Mouse (Mus musculus) forebrain, postnatal 0 days (tissue): Measurements from ENCODE around the gene Adap2. TPM values are rescaled to one million over a fixed set of nuclear protein-coding genes. Genes with fewer than 3 reads are reported as not detected.

Source experiments
- ATAC-seq: fragments of 200-750 bp; cut with Nextera tagmentation; 2 replicates; pipeline ENCODE4 v1.8.0; 2017; ENCODE audit warnings: mild to moderate bottlenecking, moderate library complexity
- DNase-seq: peaks from one replicate; pipeline ENCODE4 v3.0.0-alpha.2; 2015
- H3K27ac ChIP-seq: fragments of 300-500 bp; sonication (generic); 2 replicates; pipeline ENCODE4 v1.5.1; 2014; ENCODE audit warnings: low read depth, mild to moderate bottlenecking, antibody characterized with exemption, low read length, moderate library complexity, mixed read lengths
- H3K27me3 ChIP-seq: fragments of 300-500 bp; sonication (generic); 2 replicates; pipeline ENCODE4 v1.6.1; 2014; ENCODE audit warnings: mild to moderate bottlenecking, low read length, mixed read lengths; ENCODE audit not compliant: insufficient read depth
- H3K36me3 ChIP-seq: fragments of 300-500 bp; sonication (generic); 2 replicates; pipeline ENCODE4 v1.6.1; 2014; ENCODE audit warnings: mild to moderate bottlenecking, moderate library complexity; ENCODE audit not compliant: insufficient read depth
- H3K4me1 ChIP-seq: fragments of 300-500 bp; sonication (generic); 2 replicates; pipeline ENCODE4 v1.6.1; 2014; ENCODE audit warnings: antibody characterized with exemption; ENCODE audit not compliant: insufficient read depth
- H3K4me2 ChIP-seq: fragments of 300-500 bp; sonication (generic); 2 replicates; pipeline ENCODE4 v1.6.1; 2014; ENCODE audit warnings: low read depth, mild to moderate bottlenecking, moderate library complexity
- H3K4me3 ChIP-seq: fragments of 300-500 bp; sonication (generic); 2 replicates; pipeline ENCODE4 v1.5.1; 2014; ENCODE audit warnings: low read depth, low read length, mixed read lengths
- H3K9ac ChIP-seq: fragments of 300-500 bp; sonication (generic); 2 replicates; pipeline ENCODE4 v1.6.1; 2014; ENCODE audit warnings: mild to moderate bottlenecking
- H3K9me3 ChIP-seq: fragments of 300-500 bp; sonication (generic); 2 replicates; pipeline ENCODE4 v1.6.1; 2016; ENCODE audit warnings: low read length
- CTCF ChIP-seq: sonication (generic); IDR thresholded peaks from 2 replicates; pipeline ENCODE4 v1.5.1; 2016; ENCODE audit warnings: antibody characterized with exemption, control low read depth, low read depth
- WGBS: fragments of 180-500 bp; shearing (Covaris S2); extraction: QIAGEN DNeasy Blood & Tissue Kit; methylation state at CpG from one replicate; pipeline ENCODE4 v1.1.7; 2014; 5-methylcytosine and 5-hydroxymethylcytosine counted together
- polyA plus RNA-seq: library from polyadenylated mRNA; unstranded; fragments of >200 nt; fragmentation: Nextera tagmentation; extraction: Ambion mirVana; gene quantifications from 2 replicates; pipeline ENCODE4 v1.2.1, GENCODE M21; 2015
- total RNA-seq: library from RNA; depleted of rRNA; stranded (reverse); fragments of >200 nt; gene quantifications from 2 replicates; pipeline ENCODE4 v1.2.3, GENCODE M21; 2014; rRNA removed

Adap2 gene
- total RNA-seq, result 3.8 and 4.4 TPM in 2 replicates
- 2.2 and 3.2 TPM in 2 replicates for polyA plus RNA-seq

DNA sequence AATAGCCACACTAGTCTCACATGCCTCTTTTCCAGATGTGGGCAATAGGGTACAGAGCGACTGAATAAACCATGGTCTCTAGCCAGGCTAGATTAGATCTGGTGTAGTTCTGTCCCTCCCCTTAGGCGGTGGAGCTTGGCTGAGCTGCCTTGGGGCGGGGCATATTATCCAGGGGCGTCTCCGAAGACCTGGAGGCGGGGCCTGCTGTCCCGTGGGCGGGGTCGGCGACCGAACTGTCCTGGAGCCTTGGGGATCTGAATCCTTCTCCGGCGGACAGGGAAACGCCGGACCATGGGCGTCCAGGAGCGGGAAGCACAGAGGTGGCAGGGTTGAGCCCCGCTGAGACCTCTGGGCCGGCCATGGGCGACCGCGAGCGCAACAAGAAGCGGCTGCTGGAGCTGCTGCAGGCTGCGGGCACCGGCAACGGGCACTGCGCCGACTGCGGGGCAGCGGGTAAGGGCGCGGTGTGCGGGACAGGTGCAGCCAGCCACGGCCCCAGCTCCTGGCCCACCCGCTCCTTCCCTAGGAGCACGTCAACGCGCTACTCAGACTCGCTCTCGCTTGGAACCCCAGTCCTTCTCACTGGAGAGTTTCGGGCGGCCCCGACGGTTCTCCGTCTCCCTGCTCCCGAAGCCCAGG, at the start of gene Adap2:
Gene Adap2, plus strand, starts transcription at position 249 of the 639 bp plus-strand sequence.
- 3% methylated on average over 46 of the region's 47 CpGs for WGBS

DNA sequence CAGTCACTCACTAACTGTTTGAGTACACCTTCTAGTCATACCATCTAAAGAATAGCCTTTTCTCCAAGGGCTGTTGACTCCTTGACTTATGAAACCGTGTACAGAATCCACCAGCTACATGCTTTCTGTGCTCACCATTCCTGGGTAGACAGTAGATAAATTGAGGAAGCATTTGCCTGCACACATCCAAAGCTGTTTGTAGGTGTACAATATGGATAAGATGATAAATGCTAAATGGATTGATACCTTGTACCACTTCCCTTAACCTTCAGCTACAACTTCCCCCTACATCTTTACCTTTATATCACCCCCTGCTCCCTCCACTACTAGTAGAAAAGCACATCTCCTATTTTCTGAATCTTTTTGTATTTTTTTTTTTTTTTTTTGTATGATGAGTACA, 49.5 kb upstream of the Adap2 start:
- TF ChIP-seq CTCF, result no peak
- Histone ChIP-seq H3K27me3 (no peaks in the 10 kb centered on the region), H3K4me3 (no peak overlapping the region), H3K4me2 (no peak overlapping the region), H3K36me3 (peaks cover 26% of the 10 kb centered on the region), H3K4me1 (no peaks in the 10 kb centered on the region), H3K9ac (no peak overlapping the region), H3K27ac (no peak overlapping the region), H3K9me3 (no peaks in the 10 kb centered on the region)
- no peak for DNase-seq
- ATAC-seq, result no peak
- WGBS, result 94% methylated on average over 1 of the region's 1 CpGs

More for the DNA sequence above, at the start of gene Adap2:
- Histone ChIP-seq H3K4me1 (0 out of 2 replicates have a peak, but pooled peaks cover 4% of the 10 kb centered on the region), H3K9ac (peak within 1 kb of the TSS; percentile 35), H3K9me3 (no peaks in the 10 kb centered on the region), H3K27ac (no peak within 1 kb of the TSS), H3K27me3 (peaks cover 24% of the 10 kb centered on the region), H3K4me3 (peak within 1 kb of the TSS; percentile 41), H3K36me3 (no peaks in the 10 kb centered on the region), H3K4me2 (peak within 1 kb of the TSS; percentile 62)
- DNase-seq (peak; percentile 23), ATAC-seq (peak; percentile 62)
- no peak for TF ChIP-seq CTCF

DNA sequence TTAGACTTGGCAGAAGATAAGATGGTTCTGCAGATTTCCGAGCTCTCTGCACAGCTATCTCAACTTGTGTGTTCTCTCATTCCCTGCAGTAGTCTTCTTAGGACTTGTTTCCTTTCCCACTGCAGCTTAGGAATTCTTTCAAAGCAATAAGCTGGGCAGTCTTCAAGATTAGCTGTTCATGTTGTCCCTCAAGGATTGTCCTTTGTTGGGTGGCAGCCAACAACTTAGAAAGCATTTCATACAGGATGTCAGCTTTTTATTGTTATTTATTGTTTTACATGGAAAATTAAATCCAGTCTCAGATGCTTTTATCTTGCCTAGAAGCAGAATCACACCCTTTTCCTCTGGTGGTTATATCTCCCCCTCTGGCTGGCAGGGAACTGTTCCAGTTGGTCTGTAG, 37.5 kb upstream of the Adap2 start:
- peaks cover 34% of the 10 kb centered on the region for H3K36me3 ChIP-seq
- WGBS, result 88% methylated on average over 1 of the region's 1 CpGs
- ATAC-seq, result no peak

DNA sequence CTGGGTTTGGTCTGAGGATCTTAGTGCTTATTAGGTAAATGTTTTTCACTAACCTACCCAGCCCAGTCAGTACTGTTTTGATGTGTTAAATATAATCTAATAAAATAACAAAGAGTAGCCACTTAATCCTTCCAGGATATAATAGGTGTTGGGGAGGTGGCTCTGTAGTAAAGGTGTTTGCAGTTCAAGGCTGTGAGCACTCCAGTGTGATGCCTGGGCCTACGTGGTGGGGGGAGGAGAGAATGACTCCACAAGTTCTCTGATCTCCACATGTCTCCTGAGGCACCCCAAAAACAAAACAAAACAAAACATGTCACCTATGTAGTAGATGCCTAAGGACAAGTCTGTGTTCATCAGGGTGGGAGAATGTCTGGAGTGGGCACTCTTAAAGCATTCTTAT, 21.9 kb upstream of the Adap2 start:
- Histone ChIP-seq H3K27me3 (no peaks in the 10 kb centered on the region), H3K4me3 (no peak overlapping the region), H3K36me3 (peaks cover 21% of the 10 kb centered on the region), H3K4me1 (no peaks in the 10 kb centered on the region), H3K9ac (no peak overlapping the region), H3K4me2 (no peak overlapping the region), H3K9me3 (no peaks in the 10 kb centered on the region), H3K27ac (no peak overlapping the region)
- no peak for TF ChIP-seq CTCF
- WGBS, result 63% methylated on average over 1 of the region's 1 CpGs
- no peak for DNase-seq
- no peak for ATAC-seq

More for the DNA sequence above, 37.5 kb upstream of the Adap2 start:
- Histone ChIP-seq H3K27ac (no peak overlapping the region), H3K9ac (no peak overlapping the region), H3K27me3 (no peaks in the 10 kb centered on the region), H3K9me3 (no peaks in the 10 kb centered on the region), H3K4me2 (no peak overlapping the region), H3K4me3 (no peak overlapping the region), H3K4me1 (no peaks in the 10 kb centered on the region)
- DNase-seq, result no peak
- no peak for TF ChIP-seq CTCF

DNA sequence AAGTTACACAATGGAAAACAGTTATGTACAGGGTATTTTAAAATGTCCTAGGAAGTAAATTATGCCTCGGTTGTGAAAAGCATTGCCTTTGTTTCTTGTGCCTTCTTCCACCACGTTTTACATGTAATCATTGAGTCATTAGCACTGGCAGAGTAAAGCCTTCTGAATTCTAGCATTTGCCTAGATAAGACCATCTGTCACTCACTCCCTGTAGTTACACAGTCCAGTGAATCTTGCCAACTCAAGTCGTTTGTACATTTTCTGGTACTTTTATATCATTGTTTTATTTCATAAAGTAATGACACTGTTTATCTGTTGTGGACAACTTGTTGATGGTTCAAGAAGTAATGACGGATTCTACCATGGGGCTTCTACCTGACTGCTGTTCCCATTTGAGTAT, 19.2 kb upstream of the Adap2 start:
- H3K9ac ChIP-seq, result no peak overlapping the region
- no peak for ATAC-seq
- H3K9me3 ChIP-seq, result no peaks in the 10 kb centered on the region

DNA sequence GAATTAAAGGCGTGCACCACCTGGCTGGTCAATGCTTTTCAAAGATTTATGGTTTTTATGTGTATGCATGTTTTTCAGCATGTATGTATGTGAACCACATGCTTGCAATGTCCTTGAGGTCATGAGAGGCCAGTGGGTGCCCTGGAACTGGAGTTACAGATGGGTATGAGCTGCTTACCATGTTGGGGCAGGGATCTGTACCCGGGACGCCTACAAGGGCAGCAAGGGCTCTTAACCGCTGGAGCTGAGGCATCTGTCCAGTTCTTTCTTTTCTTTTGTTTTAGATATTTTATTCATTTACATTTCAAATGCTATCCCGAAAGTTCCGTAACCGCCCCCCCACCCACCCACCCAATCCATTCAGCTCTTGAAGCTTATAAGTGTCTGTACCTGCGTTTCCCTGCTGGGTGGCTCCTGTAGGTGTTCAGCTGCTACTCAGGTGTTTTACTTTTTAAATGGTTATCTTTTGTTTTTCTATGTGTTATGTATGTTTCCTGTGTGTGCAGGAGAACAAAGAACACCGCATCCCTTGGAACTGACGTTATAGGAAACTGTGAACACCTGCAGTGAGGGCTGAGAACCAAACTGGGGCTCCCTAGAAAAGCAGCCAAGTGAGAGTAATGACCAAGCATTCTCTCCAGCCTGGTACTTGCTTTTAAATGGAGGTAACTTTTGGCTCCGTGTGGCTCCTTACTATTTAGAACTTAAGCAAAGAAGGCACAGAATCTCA, 17.8 kb upstream of the Adap2 start:
- no peaks in the 10 kb centered on the region for H3K9me3 ChIP-seq

More for the DNA sequence above, 19.2 kb upstream of the Adap2 start:
- Histone ChIP-seq H3K4me2 (no peak overlapping the region), H3K4me3 (no peak overlapping the region), H3K36me3 (peaks cover 23% of the 10 kb centered on the region), H3K27ac (no peak overlapping the region), H3K27me3 (no peaks in the 10 kb centered on the region), H3K4me1 (no peaks in the 10 kb centered on the region)
- WGBS, result 46% methylated on average over 4 of the region's 4 CpGs
- no peak for TF ChIP-seq CTCF
- no peak for DNase-seq

DNA sequence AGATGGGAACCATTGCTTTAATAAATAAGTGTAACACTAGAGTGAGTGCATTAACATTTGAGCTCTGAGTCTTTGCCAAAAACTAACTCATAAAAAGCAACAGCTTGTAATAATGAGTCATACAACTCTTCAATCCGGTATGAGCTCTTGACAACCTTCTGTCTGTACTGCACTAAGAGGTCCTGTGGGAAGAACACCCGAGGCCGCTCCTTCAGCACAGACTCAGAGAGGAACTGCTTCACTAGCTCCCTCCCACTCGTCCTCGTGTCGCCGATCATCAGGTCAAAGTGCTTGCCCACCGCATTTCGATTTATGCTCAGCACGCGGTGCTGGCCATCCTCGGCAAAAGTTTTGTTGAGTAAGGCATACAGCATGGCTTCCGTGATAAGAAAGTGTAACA, 17.1 kb upstream of the Adap2 start:
- no peak overlapping the region for H3K27ac ChIP-seq
- WGBS, result 85% methylated on average over 13 of the region's 13 CpGs
- no peak for ATAC-seq
- H3K36me3 ChIP-seq, result peaks cover 25% of the 10 kb centered on the region
- no peak overlapping the region for H3K9ac ChIP-seq
- TF ChIP-seq CTCF, result no peak
- no peak overlapping the region for H3K4me3 ChIP-seq
- DNase-seq, result no peak
- H3K27me3 ChIP-seq, result no peaks in the 10 kb centered on the region
- H3K4me2 ChIP-seq, result no peak overlapping the region
- H3K9me3 ChIP-seq, result no peaks in the 10 kb centered on the region
- no peaks in the 10 kb centered on the region for H3K4me1 ChIP-seq

More for the DNA sequence above, 17.8 kb upstream of the Adap2 start:
- Histone ChIP-seq H3K4me3 (no peak overlapping the region), H3K4me2 (no peak overlapping the region), H3K9ac (no peak overlapping the region), H3K4me1 (no peaks in the 10 kb centered on the region), H3K27me3 (no peaks in the 10 kb centered on the region), H3K36me3 (peaks cover 27% of the 10 kb centered on the region), H3K27ac (no peak overlapping the region)
- ATAC-seq (no peak), DNase-seq (no peak)
- TF ChIP-seq CTCF, result no peak
- WGBS, result 76% methylated on average over 11 of the region's 11 CpGs
